Mouse (Mus musculus) embryonic facial prominence, embryonic 12.5 days (tissue): Measurements from ENCODE around the gene Gab3. TPM values are rescaled to one million over a fixed set of nuclear protein-coding genes. Genes with fewer than 3 reads are reported as not detected.
"Not testable (repeated sequence)": the region's sequence is repeated elsewhere in the genome, so short reads cannot be mapped to it uniquely, and the experiment has no call there.

Experiments
- ATAC-seq: fragments of 200-750 bp; cut with Nextera tagmentation; 2 replicates; pipeline ENCODE4 v1.8.0; 2017; ENCODE audit not compliant: insufficient number of reproducible peaks, insufficient read depth, low FRiP score, low TSS enrichment
- H3K27ac ChIP-seq: fragments of 300-500 bp; sonication (generic); 2 replicates; pipeline ENCODE4 v1.5.1; 2016; ENCODE audit warnings: mild to moderate bottlenecking
- H3K27me3 ChIP-seq: fragments of 300-500 bp; sonication (generic); 2 replicates; pipeline ENCODE4 v1.6.1; 2016; ENCODE audit warnings: mild to moderate bottlenecking, moderate library complexity
- H3K36me3 ChIP-seq: fragments of 300-500 bp; sonication (generic); 2 replicates; pipeline ENCODE4 v1.6.1; 2016; ENCODE audit warnings: mild to moderate bottlenecking
- H3K4me1 ChIP-seq: fragments of 300-500 bp; sonication (generic); 2 replicates; pipeline ENCODE4 v1.6.1; 2016
- H3K4me2 ChIP-seq: fragments of 300-500 bp; sonication (generic); replicated peaks from 2 replicates; pipeline ENCODE4 v1.6.1; 2016; ENCODE audit warnings: mild to moderate bottlenecking, moderate library complexity
- H3K4me3 ChIP-seq: fragments of 300-500 bp; sonication (generic); 2 replicates; pipeline ENCODE4 v1.5.1; 2016; ENCODE audit warnings: mild to moderate bottlenecking
- H3K9ac ChIP-seq: fragments of 300-500 bp; sonication (generic); 2 replicates; pipeline ENCODE4 v1.6.1; 2016; ENCODE audit warnings: mild to moderate bottlenecking, moderate library complexity
- H3K9me3 ChIP-seq: fragments of 300-500 bp; sonication (generic); 2 replicates; pipeline ENCODE4 v1.6.1; 2016; ENCODE audit warnings: mild to moderate bottlenecking, moderate library complexity
- WGBS: fragments of 180-500 bp; shearing (Covaris S2); methylation state at CpG from one replicate; pipeline ENCODE4 v1.1.7; 2016; 5-methylcytosine and 5-hydroxymethylcytosine counted together
- polyA plus RNA-seq: library from polyadenylated mRNA; unstranded; fragments of >200 nt; fragmentation: Nextera tagmentation; extraction: Ambion mirVana; gene quantifications from 2 replicates; pipeline ENCODE4 v1.2.1, GENCODE M21; 2016

Gab3 gene
- polyA plus RNA-seq, 1 experiment from 2014 or later: 1.5 TPM

DNA sequence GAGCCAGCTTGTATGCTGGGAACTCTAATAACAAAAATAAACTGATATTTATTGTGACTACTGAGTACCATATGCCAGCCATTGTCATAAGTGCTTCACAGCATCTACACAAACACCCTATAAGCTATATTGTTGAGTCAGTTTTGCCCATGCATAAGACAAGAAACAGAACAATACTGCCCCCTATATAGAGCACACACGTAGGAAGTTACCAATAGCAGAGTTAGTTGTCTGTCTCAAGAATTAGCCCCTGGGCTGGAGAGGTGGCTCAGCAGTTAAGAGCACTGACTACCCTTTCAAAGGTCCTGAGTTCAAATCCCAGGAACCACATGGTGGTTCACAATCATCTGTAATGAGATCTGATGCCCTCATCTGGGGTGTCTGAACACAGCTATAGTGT is 396 bp upstream of the Gab3 start:
- Histone ChIP-seq H3K4me2 (no peak overlapping the region), H3K9me3 (no peaks in the 10 kb centered on the region), H3K4me3 (no peak overlapping the region), H3K36me3 (no peaks in the 10 kb centered on the region), H3K27me3 (no peaks in the 10 kb centered on the region), H3K4me1 (no peaks in the 10 kb centered on the region), H3K9ac (no peak overlapping the region), H3K27ac (no peak overlapping the region)
- ATAC-seq: no peak
- 30% methylated on average over 1 of the region's 1 CpGs for WGBS

DNA sequence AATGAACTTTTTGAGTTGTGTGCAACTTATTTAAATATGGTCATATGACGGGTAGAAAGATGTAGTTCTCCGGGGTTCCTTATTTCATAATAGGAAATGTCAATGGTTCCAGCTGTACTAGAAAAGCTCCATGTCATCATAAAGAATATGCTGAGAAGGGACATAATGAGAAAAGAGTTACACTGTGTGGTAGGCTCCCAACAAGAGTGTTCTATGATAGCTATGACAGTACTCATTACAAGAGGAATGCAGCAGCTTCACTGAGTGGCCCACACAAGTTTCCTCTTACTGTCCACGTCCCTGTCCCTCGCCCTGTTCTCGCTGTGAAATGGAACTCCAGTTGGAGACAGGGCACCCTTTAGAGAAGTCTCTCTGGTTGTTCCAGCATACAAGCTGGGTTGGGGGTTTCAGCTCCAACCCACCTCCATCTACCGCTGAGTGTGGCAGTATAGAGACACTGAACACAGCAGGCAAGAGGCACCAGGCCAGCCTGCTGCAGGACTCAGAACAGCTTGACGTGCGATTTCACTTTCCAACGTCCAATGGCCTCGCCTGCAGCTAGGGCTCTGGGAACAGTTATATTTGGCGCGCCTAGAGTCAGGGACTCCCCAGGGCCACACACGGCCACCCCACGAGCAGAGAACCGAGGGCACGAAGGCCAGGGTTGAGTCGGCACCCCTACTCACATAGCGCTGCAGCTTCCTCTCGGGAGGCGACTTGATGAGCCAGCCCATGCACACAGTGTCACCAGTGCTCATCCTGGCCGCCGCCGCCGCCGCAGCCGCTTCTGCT is 1.1 kb downstream of the Gab3 start:
- peak overlapping the region; percentile 48 for H3K4me3 ChIP-seq
- no peaks in the 10 kb centered on the region for H3K36me3 ChIP-seq
- peak overlapping the region; percentile 53 for H3K4me2 ChIP-seq
- H3K9ac ChIP-seq: peak overlapping the region; percentile 38; the same call in 1 of the 2 replicates
- no peaks in the 10 kb centered on the region for H3K27me3 ChIP-seq
- no peaks in the 10 kb centered on the region for H3K4me1 ChIP-seq
- peak; percentile 60; the same call in 1 of the 2 replicates for ATAC-seq
- no peak overlapping the region for H3K27ac ChIP-seq
- H3K9me3 ChIP-seq: no peaks in the 10 kb centered on the region
- WGBS: 22% methylated on average over 26 of the region's 26 CpGs

DNA sequence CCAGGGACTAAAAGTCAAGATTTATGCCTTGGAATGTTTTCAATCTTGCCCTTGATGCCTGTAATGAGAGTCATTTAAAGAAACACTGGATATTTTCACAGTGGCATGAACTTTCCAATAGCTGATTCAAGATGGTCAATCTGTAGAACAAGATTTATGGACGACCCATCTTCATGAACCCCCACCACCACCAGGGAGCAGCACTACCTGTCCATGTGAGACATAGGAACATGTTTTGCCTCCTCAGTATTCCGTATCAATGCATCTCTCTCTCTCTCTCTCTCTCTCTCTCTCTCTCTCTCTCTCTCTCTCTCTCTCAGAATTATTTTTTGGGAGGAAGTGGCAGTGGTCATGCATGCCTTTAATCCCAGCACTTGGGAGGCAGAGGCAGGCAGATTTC is 2.9 kb downstream of the Gab3 start:
- 74% methylated on average over 2 of the region's 2 CpGs for WGBS
- Histone ChIP-seq H3K4me1 (no peaks in the 10 kb centered on the region), H3K27ac (no peak overlapping the region), H3K4me3 (no peak overlapping the region), H3K36me3 (no peaks in the 10 kb centered on the region), H3K9ac (no peak overlapping the region), H3K27me3 (no peaks in the 10 kb centered on the region), H3K9me3 (no peaks in the 10 kb centered on the region), H3K4me2 (no peak overlapping the region)
- ATAC-seq: no peak

DNA sequence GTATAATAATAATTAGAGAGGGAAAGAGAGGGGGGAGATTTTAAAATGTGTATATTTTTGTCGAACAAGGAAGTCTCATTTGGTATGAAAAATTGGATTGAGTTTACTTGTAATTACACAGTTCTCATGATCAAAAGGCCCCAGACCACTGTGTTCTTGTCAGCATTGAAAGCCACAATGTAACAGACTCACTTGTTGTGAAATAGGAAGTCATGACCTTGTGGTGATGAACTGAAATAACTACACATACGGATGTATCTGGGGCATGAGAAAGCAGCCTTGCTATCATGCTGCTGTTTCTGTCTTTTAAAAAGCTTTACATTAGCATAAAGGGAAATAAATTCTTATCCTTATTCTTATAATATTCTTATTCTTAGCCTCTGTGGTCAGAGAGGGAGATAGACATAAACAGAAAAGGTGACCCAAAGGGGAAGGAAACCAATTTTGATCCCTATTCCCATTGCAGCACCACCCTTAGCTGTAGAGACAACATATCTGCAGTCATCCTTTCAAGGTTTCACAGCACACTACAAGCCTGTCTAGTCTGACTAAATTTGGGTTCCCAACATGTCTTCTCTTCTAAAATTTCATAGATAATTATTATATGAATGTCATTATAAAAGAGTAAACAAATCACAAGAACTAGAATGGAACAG is 29.0 kb downstream of the Gab3 start:
- no peaks in the 10 kb centered on the region for H3K36me3 ChIP-seq
- H3K9ac ChIP-seq: no peak overlapping the region
- no peak overlapping the region for H3K27ac ChIP-seq
- no peak for ATAC-seq
- no peaks in the 10 kb centered on the region for H3K9me3 ChIP-seq
- WGBS: 80% methylated on average over 2 of the region's 2 CpGs
- H3K4me2 ChIP-seq: no peak overlapping the region
- H3K4me1 ChIP-seq: no peaks in the 10 kb centered on the region
- H3K4me3 ChIP-seq: no peak overlapping the region
- H3K27me3 ChIP-seq: no peaks in the 10 kb centered on the region

DNA sequence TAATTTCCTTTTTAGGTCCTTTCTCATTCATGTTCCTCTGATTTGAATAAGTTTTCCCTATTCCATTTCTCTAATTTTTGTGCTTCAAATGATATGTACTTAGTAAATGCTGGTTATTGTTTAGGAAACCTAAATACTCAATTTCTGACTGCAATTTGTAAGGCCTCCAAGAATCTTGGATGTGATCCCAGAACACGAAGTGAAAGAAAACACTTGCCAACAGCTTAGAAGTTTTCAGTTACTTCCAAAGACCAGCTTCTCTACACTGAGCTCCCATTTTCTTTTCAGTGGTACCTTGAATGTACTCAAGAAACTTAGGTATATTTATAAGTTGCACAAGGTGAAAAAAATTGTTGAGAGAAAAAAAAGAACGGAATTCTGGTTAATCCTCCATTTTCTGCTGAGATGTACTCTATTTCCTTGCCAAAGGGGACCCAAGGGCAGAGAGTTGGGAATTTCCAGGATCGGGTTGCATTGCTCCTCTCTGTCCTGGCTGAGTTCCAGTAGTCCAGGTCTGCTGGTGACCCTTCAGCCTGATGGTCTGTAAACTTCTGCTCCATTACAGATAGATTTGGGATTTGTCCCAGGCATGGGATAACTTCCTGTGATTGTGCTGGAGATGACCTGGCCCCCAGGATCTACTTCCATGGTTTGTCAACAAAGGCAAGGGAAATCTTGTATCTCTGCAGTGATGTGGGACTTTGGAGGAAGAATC is 38.2 kb downstream of the Gab3 start:
- H3K4me3 ChIP-seq: no peak overlapping the region
- no peaks in the 10 kb centered on the region for H3K27me3 ChIP-seq
- 60% methylated on average over 3 of the region's 3 CpGs for WGBS
- no peak overlapping the region for H3K27ac ChIP-seq
- H3K36me3 ChIP-seq: no peaks in the 10 kb centered on the region
- H3K9me3 ChIP-seq: no peaks in the 10 kb centered on the region
- no peak overlapping the region for H3K9ac ChIP-seq
- no peak overlapping the region for H3K4me2 ChIP-seq
- H3K4me1 ChIP-seq: no peaks in the 10 kb centered on the region
- ATAC-seq: no peak

DNA sequence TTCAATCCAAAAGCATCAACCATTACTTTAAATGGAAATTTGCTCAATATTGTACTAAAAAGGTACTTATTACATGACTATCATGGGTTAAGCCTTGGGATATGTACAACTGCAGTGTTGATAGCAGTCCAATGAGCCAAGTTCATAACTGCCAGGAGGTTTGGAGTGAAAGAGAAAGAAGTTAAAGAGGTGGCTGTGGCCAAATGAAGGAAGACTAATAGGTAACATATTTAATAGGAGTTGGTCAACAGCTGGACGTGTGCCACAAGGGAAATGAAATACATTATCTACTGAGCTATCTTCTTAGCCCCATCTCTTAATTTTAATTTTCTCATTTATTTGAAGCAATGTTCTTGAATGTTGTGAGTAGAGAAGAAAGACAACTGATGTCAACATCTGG is 39.3 kb downstream of the Gab3 start:
- WGBS: 75% methylated on average over 1 of the region's 1 CpGs
- H3K4me2 ChIP-seq: no peak overlapping the region
- H3K27ac ChIP-seq: no peak overlapping the region
- ATAC-seq: no peak
- H3K9me3 ChIP-seq: no peaks in the 10 kb centered on the region
- H3K27me3 ChIP-seq: no peaks in the 10 kb centered on the region
- no peaks in the 10 kb centered on the region for H3K4me1 ChIP-seq
- no peak overlapping the region for H3K9ac ChIP-seq
- H3K4me3 ChIP-seq: no peak overlapping the region
- no peaks in the 10 kb centered on the region for H3K36me3 ChIP-seq

DNA sequence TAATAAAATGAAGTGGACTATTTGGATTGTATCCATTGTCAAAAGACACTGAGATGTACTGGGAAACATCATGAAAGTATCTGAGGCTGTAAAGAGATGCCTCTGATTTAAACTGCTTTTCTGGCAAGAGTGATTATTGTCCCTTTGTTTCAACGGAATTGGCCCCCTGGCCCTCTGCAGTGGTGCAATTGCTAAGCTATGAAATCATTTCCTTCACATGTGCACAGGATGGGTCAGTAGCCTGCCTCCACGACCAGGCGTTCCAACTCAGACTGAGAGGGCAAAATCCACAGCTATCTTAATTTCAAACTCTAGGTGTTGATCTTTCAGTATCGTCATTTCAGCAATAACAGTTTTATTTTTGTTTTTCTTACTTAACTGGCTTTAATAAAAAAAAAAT is 40.7 kb downstream of the Gab3 start:
- H3K4me2 ChIP-seq: no peak overlapping the region
- no peaks in the 10 kb centered on the region for H3K4me1 ChIP-seq
- H3K4me3 ChIP-seq: no peak overlapping the region
- no peak for ATAC-seq
- no peaks in the 10 kb centered on the region for H3K27me3 ChIP-seq
- H3K9ac ChIP-seq: no peak overlapping the region
- WGBS: 60% methylated on average over 4 of the region's 4 CpGs
- H3K36me3 ChIP-seq: no peaks in the 10 kb centered on the region
- H3K9me3 ChIP-seq: no peaks in the 10 kb centered on the region
- H3K27ac ChIP-seq: no peak overlapping the region

DNA sequence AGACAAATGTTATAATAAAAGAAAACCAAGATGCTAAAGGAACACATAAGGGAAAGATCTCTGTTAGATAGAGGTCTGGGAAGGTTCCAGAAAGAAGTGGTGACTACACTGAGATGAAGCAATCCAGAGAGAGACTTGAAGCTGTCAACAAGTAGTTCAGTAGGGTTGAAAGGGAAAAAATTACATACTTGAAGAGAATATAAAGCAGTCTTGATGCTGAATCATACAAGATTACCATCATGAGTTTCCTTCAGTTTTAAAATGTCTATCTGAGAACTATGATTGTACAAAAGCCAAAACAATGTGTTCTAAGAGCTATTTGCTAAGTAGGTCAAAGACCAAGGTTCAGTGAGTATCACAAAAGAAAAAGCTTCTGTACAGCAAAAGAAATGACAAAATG is 48.6 kb downstream of the Gab3 start:
- ATAC-seq: no peak
- Histone ChIP-seq H3K4me2 (no peak overlapping the region), H3K9ac (no peak overlapping the region), H3K36me3 (no peaks in the 10 kb centered on the region), H3K4me1 (no peaks in the 10 kb centered on the region), H3K27me3 (no peaks in the 10 kb centered on the region), H3K27ac (no peak overlapping the region), H3K4me3 (no peak overlapping the region), H3K9me3 (no peaks in the 10 kb centered on the region)

DNA sequence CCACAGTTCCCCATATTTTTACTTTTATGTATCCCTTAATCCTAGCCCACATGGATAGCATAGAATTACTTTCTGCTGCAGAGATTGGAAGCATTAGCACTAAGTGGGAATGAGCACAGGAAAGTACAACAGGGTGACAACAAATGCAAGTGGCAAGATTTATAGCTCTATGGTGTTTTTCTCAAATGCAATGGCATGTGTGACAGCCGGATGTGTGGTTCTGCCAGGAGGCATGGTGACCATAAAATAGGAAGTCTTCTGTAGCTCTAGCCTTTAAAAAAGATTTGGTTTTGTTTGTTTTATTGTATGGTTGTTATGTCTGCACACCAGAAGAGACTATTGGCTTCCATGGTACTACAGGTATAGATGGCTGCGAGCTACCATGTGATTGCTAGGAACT is 50.1 kb downstream of the Gab3 start:
- H3K4me2 ChIP-seq: no peak overlapping the region
- no peak for ATAC-seq
- H3K36me3 ChIP-seq: no peaks in the 10 kb centered on the region
- H3K4me3 ChIP-seq: no peak overlapping the region
- H3K27ac ChIP-seq: no peak overlapping the region
- 94% methylated on average over 2 of the region's 2 CpGs for WGBS
- no peaks in the 10 kb centered on the region for H3K4me1 ChIP-seq
- no peaks in the 10 kb centered on the region for H3K9me3 ChIP-seq
- no peaks in the 10 kb centered on the region for H3K27me3 ChIP-seq
- no peak overlapping the region for H3K9ac ChIP-seq

DNA sequence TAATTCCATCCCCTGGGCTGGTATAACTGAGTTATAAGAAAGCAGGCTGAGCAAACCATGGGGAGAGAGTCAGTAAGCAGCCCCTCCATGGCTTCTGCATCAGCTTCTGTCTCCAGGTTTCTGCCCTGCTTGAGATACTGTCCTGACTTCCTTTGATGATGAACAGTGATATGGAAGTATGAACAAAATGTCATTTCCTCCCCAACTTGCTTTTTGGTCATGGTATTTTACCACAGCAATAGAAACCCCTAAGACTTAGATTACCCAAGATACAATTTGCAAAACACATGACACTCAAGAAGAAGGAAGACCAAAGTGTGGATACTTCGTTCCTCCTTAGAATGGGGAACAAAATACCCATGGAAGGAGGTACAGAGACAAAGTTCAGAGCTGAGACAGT is 51.2 kb downstream of the Gab3 start:
- H3K4me2 ChIP-seq, H3K9me3 ChIP-seq, H3K27ac ChIP-seq, ATAC-seq, H3K4me3 ChIP-seq, H3K4me1 ChIP-seq, H3K27me3 ChIP-seq, H3K9ac ChIP-seq, H3K36me3 ChIP-seq: not testable (repeated sequence)
- WGBS: 67% methylated on average over 1 of the region's 1 CpGs

DNA sequence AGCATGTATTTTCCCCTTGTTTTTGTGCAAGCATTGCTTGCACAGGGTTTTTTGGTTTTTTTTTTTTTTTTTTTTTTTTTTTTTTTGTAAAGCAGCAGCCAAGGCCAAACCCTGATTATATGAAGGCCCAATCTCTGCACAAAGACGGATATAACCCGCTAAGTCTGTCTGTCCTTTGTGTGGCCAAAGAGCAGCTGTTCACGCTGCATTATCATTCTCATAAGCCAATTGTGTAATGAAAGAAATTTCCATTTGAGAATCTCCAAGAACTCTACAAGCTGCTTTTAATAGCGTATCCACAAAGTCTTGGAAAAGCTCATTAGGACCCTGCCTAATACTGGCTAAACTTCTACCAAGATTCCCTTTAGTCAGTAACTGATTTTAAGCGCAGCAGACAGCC is 101.5 kb downstream of the Gab3 start:
- Histone ChIP-seq H3K4me1 (no peaks in the 10 kb centered on the region), H3K4me3 (no peak overlapping the region), H3K4me2 (no peak overlapping the region), H3K27ac (no peak overlapping the region), H3K9ac (no peak overlapping the region), H3K27me3 (no peaks in the 10 kb centered on the region), H3K36me3 (no peaks in the 10 kb centered on the region), H3K9me3 (no peaks in the 10 kb centered on the region)
- 81% methylated on average over 5 of the region's 5 CpGs for WGBS
- ATAC-seq: no peak

DNA sequence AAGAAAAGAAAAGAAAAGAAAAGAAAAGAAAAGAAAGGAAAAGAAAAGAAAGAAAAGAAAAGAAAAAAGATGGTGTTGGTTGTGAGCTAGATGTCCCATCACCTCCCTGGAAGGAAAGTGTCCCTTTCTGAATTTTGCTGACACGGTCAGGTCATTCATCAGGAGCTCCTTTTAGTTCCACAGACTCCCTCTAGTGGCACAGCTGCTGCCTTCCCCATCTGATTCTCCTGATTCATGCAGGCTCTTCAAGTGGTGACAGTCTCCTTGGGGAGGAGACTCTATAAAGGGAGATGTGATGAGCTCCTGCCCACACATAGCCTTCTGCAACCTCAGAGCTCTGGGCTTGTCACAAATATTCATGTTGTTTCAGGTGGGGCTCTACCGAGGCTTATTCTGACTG is 122.4 kb downstream of the Gab3 start:
- H3K4me2 ChIP-seq, H3K36me3 ChIP-seq, H3K9me3 ChIP-seq, H3K4me3 ChIP-seq, H3K9ac ChIP-seq, H3K4me1 ChIP-seq, H3K27ac ChIP-seq, ATAC-seq, H3K27me3 ChIP-seq: not testable (repeated sequence)
- 20% methylated on average over 1 of the region's 2 CpGs for WGBS
